Mouse (Mus musculus): ENCODE measurements around the gene Sec23a. TPM values are rescaled to one million over a fixed set of nuclear protein-coding genes. Genes with fewer than 3 reads are reported as not detected.

Gene Sec23a
- polyA plus RNA-seq, 1 experiment: 10.8 TPM

DNA sequence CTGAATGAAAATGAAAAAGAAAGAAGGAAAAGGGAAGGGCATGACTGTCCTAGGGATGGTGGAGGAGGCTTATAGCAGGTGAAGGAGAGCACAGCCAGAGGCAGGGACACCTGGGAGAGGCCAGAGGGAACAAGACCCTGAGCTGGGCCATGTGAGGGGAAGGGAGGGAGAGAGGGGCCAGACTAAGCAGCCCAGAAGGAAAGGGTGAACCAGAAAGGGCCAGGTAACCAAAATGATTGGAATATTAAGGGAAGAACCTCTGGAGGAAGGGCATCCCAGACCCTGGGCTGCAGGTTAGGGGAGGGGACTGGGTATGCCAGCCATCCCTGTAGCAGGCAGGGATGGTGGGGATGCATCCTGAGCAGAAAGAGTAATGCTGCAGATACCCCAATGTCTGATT lies 42.2 kb upstream of the Sec23a start:
- peaks cover 13% of the 10 kb centered on the region for H3K36me3 ChIP-seq (ENCODE audit: control insufficient read depth, insufficient read depth, low read length)
- DNase-seq: no peak
- no peak overlapping the region for H3K27ac ChIP-seq (ENCODE audit: control insufficient read depth, insufficient read depth, low read length)
- H3K27me3 ChIP-seq (ENCODE audit: control insufficient read depth, insufficient read depth, low read length): no peaks in the 10 kb centered on the region
- no peak for TF ChIP-seq CTCF (IDR thresholded peaks at IDR 0.05; ENCODE audit: borderline replicate concordance, control insufficient read depth, extremely low read depth, insufficient read depth, low read length, poor library complexity)
- TF ChIP-seq POLR2A (IDR thresholded peaks at IDR 0.05; ENCODE audit: control insufficient read depth, extremely low read depth, insufficient read depth, low read length, poor library complexity): no peak
- peaks cover 5% of the 10 kb centered on the region; the same call in 1 of the 2 replicates for H3K4me1 ChIP-seq (replicated peaks; ENCODE audit: control insufficient read depth, insufficient read depth, low read length)
- H3K4me3 ChIP-seq (ENCODE audit: control insufficient read depth, insufficient read depth, low read length): no peak overlapping the region

DNA sequence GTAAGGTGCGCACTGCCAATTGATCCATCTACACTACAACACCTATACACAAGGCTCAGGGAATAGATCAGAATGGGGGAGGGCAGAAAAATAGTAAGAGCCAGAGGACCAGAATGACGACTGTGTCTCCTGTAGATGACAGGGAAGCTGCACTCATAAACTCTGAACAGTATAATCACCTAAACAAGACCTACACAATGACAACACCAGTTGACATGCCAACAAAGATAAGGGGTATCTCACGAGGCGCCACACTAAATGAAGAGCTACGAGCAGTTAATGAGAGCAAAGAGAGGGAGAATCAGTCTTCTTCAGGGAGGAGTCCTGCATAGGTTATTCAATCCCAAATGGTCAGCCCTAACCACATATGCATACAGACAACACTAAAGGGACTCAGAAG lies 41.3 kb upstream of the Sec23a start:
- 96% methylated on average over 5 of the region's 5 CpGs for WGBS
- no peak for DNase-seq
- H3K27me3 ChIP-seq (ENCODE audit: control insufficient read depth, insufficient read depth, low read length): no peaks in the 10 kb centered on the region
- TF ChIP-seq CTCF (IDR thresholded peaks at IDR 0.05; ENCODE audit: borderline replicate concordance, control insufficient read depth, extremely low read depth, insufficient read depth, low read length, poor library complexity) (no peak), POLR2A (IDR thresholded peaks at IDR 0.05; ENCODE audit: control insufficient read depth, extremely low read depth, insufficient read depth, low read length, poor library complexity) (no peak)
- H3K36me3 ChIP-seq (ENCODE audit: control insufficient read depth, insufficient read depth, low read length): peaks cover 21% of the 10 kb centered on the region
- H3K27ac ChIP-seq (ENCODE audit: control insufficient read depth, insufficient read depth, low read length): no peak overlapping the region
- H3K4me3 ChIP-seq (ENCODE audit: control insufficient read depth, insufficient read depth, low read length): no peak overlapping the region
- peaks cover 5% of the 10 kb centered on the region; the same call in 1 of the 2 replicates for H3K4me1 ChIP-seq (replicated peaks; ENCODE audit: control insufficient read depth, insufficient read depth, low read length)

DNA sequence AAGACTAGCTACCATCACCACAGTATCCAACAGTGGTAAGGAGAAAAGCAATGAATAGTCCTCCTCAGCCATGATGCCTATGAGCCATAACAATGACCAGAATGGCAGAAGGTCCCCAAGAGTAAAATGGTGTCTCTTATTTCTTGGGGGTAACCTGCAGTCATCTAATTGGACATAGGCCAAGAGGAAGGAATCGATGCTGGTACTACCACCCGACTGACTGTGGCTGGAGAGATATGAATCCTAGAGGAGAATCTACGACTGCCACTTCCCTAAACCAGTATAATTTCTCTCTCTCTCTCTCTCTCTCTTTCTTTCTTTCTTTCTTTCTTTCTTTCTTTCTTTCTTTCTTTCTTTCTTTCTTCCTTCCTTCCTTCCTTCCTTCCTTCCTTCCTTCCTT lies 40.7 kb upstream of the Sec23a start:
- WGBS: 84% methylated on average over 3 of the region's 3 CpGs
- no peak for DNase-seq
- H3K27ac ChIP-seq (ENCODE audit: control insufficient read depth, insufficient read depth, low read length): no peak overlapping the region
- peaks cover 23% of the 10 kb centered on the region for H3K36me3 ChIP-seq (ENCODE audit: control insufficient read depth, insufficient read depth, low read length)
- no peaks in the 10 kb centered on the region for H3K27me3 ChIP-seq (ENCODE audit: control insufficient read depth, insufficient read depth, low read length)
- no peak overlapping the region for H3K4me3 ChIP-seq (ENCODE audit: control insufficient read depth, insufficient read depth, low read length)
- H3K4me1 ChIP-seq (replicated peaks; ENCODE audit: control insufficient read depth, insufficient read depth, low read length): peaks cover 5% of the 10 kb centered on the region; the same call in 1 of the 2 replicates
- TF ChIP-seq CTCF (IDR thresholded peaks at IDR 0.05; ENCODE audit: borderline replicate concordance, control insufficient read depth, extremely low read depth, insufficient read depth, low read length, poor library complexity): no peak
- TF ChIP-seq POLR2A (IDR thresholded peaks at IDR 0.05; ENCODE audit: control insufficient read depth, extremely low read depth, insufficient read depth, low read length, poor library complexity): no peak

DNA sequence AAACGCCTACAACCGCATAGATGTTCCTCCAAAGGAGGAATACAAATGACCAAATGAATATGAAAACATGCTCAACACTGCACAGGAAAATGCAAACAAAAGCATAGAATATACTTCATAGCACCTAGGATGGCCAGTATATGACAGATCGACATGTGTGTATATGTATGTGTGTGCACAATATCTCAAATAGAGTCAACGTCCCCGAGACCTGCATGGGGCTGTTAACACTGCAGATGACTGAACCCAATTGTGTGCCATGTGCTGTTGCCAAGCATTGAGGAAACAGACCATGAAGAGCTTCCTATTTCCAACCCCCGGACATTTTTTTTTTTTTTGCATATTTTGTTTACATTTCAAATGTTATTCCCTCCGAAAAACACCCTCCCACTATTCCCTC lies 29.0 kb upstream of the Sec23a start:
- no peak for TF ChIP-seq CTCF (IDR thresholded peaks at IDR 0.05; ENCODE audit: borderline replicate concordance, control insufficient read depth, extremely low read depth, insufficient read depth, low read length, poor library complexity)
- Histone ChIP-seq H3K4me3 (ENCODE audit: control insufficient read depth, insufficient read depth, low read length) (no peak overlapping the region), H3K36me3 (ENCODE audit: control insufficient read depth, insufficient read depth, low read length) (peaks cover 25% of the 10 kb centered on the region), H3K27me3 (ENCODE audit: control insufficient read depth, insufficient read depth, low read length) (no peaks in the 10 kb centered on the region), H3K27ac (ENCODE audit: control insufficient read depth, insufficient read depth, low read length) (no peak overlapping the region), H3K4me1 (replicated peaks; ENCODE audit: control insufficient read depth, insufficient read depth, low read length) (no peaks in the 10 kb centered on the region)
- no peak for DNase-seq
- 81% methylated on average over 7 of the region's 7 CpGs for WGBS

DNA sequence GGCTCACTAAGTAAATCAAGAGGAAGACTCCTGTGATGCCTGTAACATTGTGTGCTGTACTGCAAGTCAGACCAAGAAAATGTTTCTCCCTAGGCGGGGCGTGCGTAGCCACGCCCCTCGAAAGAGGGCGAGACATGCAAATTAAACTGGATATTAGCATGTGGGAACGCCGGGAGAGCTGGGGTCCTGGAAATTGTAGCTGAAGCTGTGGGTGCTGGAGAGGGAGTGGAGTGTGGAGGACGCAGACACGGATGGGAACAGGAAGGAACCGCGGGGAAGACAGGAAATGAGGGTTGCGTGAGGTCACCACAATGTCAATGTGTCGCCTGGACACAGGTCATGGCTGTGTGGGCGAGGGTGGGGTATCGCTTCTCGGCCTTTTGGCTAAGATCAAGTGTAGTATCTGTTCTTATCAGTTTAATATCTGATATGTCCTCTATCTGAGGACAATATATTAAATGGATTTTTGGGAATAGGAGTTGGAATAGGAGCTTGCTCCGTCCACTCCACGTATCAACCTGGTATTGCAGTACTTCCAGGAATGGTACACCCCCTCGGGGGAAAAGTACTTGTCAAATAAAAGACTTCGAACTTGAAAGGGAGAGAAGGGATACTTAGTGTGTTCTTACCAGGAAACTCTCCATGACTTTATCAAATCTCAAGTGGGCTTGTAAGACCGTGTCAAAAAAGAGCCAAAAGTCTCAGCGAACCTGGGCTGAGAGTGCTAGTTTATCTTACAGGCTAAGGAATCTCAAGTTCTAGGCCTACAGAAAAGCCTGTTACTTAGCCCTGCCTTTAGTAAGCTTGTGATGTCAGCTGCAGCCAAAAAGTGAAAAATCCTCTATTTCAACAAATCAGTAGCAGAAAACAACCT lies 28.4 kb upstream of the Sec23a start:
- H3K36me3 ChIP-seq (ENCODE audit: control insufficient read depth, insufficient read depth, low read length): peaks cover 22% of the 10 kb centered on the region
- WGBS: 64% methylated on average over 23 of the region's 23 CpGs
- no peak for DNase-seq

DNA sequence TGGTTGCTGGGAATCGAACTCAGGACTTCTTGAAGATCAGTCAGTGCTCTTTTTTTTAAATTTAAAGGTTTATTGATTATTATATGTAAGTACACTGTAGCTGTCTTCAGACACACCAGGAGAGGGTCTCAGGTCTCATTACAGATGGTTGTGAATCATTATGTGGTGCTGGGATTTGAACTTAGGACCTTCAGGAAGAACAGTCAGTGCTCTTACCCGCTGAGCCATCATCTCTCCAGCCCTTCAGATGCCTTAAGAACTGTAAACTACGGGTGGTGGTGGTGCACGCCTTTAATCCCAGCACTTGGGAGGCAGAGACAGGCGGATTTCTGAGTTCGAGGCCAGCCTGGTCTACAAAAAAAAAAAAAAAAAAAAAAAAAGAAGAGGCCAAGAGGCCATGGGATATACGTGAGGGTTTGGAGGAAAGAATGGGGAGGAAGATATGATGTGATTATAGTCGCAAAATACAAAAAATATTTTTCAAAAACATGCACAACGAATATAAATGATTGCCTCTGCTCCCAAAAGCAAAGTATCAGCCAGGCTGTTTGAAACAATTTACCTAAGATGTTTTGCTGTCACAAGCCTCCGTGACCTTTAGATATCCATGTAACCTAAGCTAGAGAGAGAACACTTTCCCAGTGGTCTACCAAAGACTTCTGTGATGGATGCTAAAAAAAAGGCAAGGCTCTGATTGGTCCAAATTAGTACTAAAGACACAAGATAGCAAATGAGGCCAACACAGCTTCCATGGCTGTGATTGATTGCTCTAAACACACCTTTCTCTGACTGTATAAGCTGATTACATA lies 27.5 kb upstream of the Sec23a start:
- WGBS: 92% methylated on average over 10 of the region's 10 CpGs
- TF ChIP-seq POLR2A (IDR thresholded peaks at IDR 0.05; ENCODE audit: control insufficient read depth, extremely low read depth, insufficient read depth, low read length, poor library complexity) (no peak), CTCF (IDR thresholded peaks at IDR 0.05; ENCODE audit: borderline replicate concordance, control insufficient read depth, extremely low read depth, insufficient read depth, low read length, poor library complexity) (no peak)
- peaks cover 18% of the 10 kb centered on the region for H3K36me3 ChIP-seq (ENCODE audit: control insufficient read depth, insufficient read depth, low read length)
- H3K27ac ChIP-seq (ENCODE audit: control insufficient read depth, insufficient read depth, low read length): no peak overlapping the region
- no peak for DNase-seq
- H3K27me3 ChIP-seq (ENCODE audit: control insufficient read depth, insufficient read depth, low read length): no peaks in the 10 kb centered on the region
- H3K4me3 ChIP-seq (ENCODE audit: control insufficient read depth, insufficient read depth, low read length): no peak overlapping the region
- no peaks in the 10 kb centered on the region for H3K4me1 ChIP-seq (replicated peaks; ENCODE audit: control insufficient read depth, insufficient read depth, low read length)

More for the DNA sequence above, 28.4 kb upstream of the Sec23a start:
- no peak overlapping the region for H3K27ac ChIP-seq (ENCODE audit: control insufficient read depth, insufficient read depth, low read length)
- H3K4me1 ChIP-seq (replicated peaks; ENCODE audit: control insufficient read depth, insufficient read depth, low read length): no peaks in the 10 kb centered on the region
- H3K27me3 ChIP-seq (ENCODE audit: control insufficient read depth, insufficient read depth, low read length): no peaks in the 10 kb centered on the region
- no peak overlapping the region for H3K4me3 ChIP-seq (ENCODE audit: control insufficient read depth, insufficient read depth, low read length)
- TF ChIP-seq CTCF (IDR thresholded peaks at IDR 0.05; ENCODE audit: borderline replicate concordance, control insufficient read depth, extremely low read depth, insufficient read depth, low read length, poor library complexity) (no peak), POLR2A (IDR thresholded peaks at IDR 0.05; ENCODE audit: control insufficient read depth, extremely low read depth, insufficient read depth, low read length, poor library complexity) (no peak)

Measured in thymus, adult 2 months (tissue).